Mouse (Mus musculus) testis, postnatal 10 days (tissue): ENCODE measurements around the gene Ift52.
"Not testable (repeated sequence)": the region's sequence is repeated elsewhere in the genome, so short reads cannot be mapped to it uniquely, and the experiment has no call there.

Source experiments
- DNase-seq: peaks from one replicate; pipeline ENCODE4 v3.0.0; 2021; ENCODE audit warnings: low spot score

Gene Ift52

GRCm38 (mm10) chr2:163031757-163032156 lies 14.6 kb downstream of the Ift52 start:
- DNase-seq: no peak

GRCm38 (mm10) chr2:163032622-163033021 lies 15.5 kb downstream of the Ift52 start:
- DNase-seq: no peak

GRCm38 (mm10) chr2:163039940-163040339 lies 22.8 kb downstream of the Ift52 start:
- no peak for DNase-seq

- peak; percentile 84 for DNase-seq
These were observed 31.0 kb downstream of the Ift52 start for GRCm38 (mm10) chr2:163048125-163048524.

GRCm38 (mm10) chr2:163049116-163049515 lies 32.0 kb downstream of the Ift52 start:
- no peak for DNase-seq

- DNase-seq: no peak
These were observed 34.5 kb downstream of the Ift52 start for GRCm38 (mm10) chr2:163051691-163052090.

- DNase-seq: no peak
These were observed 34.9 kb downstream of the Ift52 start for GRCm38 (mm10) chr2:163052101-163052500.

GRCm38 (mm10) chr2:163052826-163053225 lies 35.7 kb downstream of the Ift52 start:
- no peak for DNase-seq

GRCm38 (mm10) chr2:163054335-163054840 lies 37.2 kb downstream of the Ift52 start, which contains the start of gene Mybl2:
TSS of gene Mybl2 (plus strand) at chr2:163054687.
- peak; percentile 94 for DNase-seq

GRCm38 (mm10) chr2:163054891-163055494 lies 37.8 kb downstream of the Ift52 start:
- no peak for DNase-seq

GRCm38 (mm10) chr2:163055715-163056114 lies 38.6 kb downstream of the Ift52 start:
- DNase-seq: no peak

- DNase-seq: no peak
These were observed 39.4 kb downstream of the Ift52 start for GRCm38 (mm10) chr2:163056584-163056983.

GRCm38 (mm10) chr2:163058981-163059380 lies 41.8 kb downstream of the Ift52 start:
- not testable (repeated sequence) for DNase-seq

- no peak for DNase-seq
These were observed 43.5 kb downstream of the Ift52 start for GRCm38 (mm10) chr2:163060630-163061029.

- no peak for DNase-seq
These were observed 44.3 kb downstream of the Ift52 start for GRCm38 (mm10) chr2:163061203-163062118.

- no peak for DNase-seq
These were observed 45.0 kb downstream of the Ift52 start for GRCm38 (mm10) chr2:163062119-163062508.

GRCm38 (mm10) chr2:163066326-163066725 lies 49.2 kb downstream of the Ift52 start:
- DNase-seq: no peak

GRCm38 (mm10) chr2:163067233-163067632 lies 50.1 kb downstream of the Ift52 start:
- DNase-seq: no peak

- DNase-seq: no peak
These were observed 53.1 kb downstream of the Ift52 start for GRCm38 (mm10) chr2:163070213-163070612.

GRCm38 (mm10) chr2:163071590-163071989 lies 54.4 kb downstream of the Ift52 start:
- DNase-seq: no peak

- no peak for DNase-seq
These were observed 56.0 kb downstream of the Ift52 start for GRCm38 (mm10) chr2:163073023-163073757.

GRCm38 (mm10) chr2:163074006-163074405 lies 56.9 kb downstream of the Ift52 start:
- no peak for DNase-seq
